Mouse (Mus musculus) layer of hippocampus, adult 2 months (tissue): ENCODE data around the gene Msantd1. TPM values are rescaled to one million over a fixed set of nuclear protein-coding genes. Genes with fewer than 3 reads are reported as not detected.
"Not testable (repeated sequence)": the region's sequence is repeated elsewhere in the genome, so short reads cannot be mapped to it uniquely, and the experiment has no call there.

Experiments used
- DNase-seq, 2 experiments: peaks; one replicate each; pipeline ENCODE4 v3.0.0; 2022; ENCODE audit warnings: low spot score in 2 of 2
- H3K27ac ChIP-seq: fragments of 200-600 bp; 2 replicates; pipeline ENCODE4 v1.8.1; 2022
- H3K4me3 ChIP-seq: fragments of 200-600 bp; 2 replicates; pipeline ENCODE4 v1.8.1; 2022; ENCODE audit warnings: mild to moderate bottlenecking
- CTCF ChIP-seq: fragments of 200-600 bp; conservative IDR thresholded peaks from 2 replicates; pipeline ENCODE4 v1.8.1; 2022; ENCODE audit warnings: antibody characterized with exemption, mild to moderate bottlenecking, moderate library complexity
- long read RNA-seq, 2 experiments: library from polyadenylated mRNA; stranded (forward); transcript quantifications; one replicate each; pipeline ENCODE4 v2.0.0; 2021; ENCODE audit warnings: borderline mapping rate in 2 of 2
- total RNA-seq, 2 experiments: library from RNA; stranded (reverse); gene quantifications; 2 replicates each; pipeline ENCODE4 v1.2.3; 2021

The Msantd1 gene
- 1 to 10 TPM; 6.1 to 7.0 TPM for total RNA-seq
- long read RNA-seq, experiment 1, partial matches to known transcripts: 0 of 5 reads
- long read RNA-seq, experiment 1, other reads (novel, unspliced or antisense): 4 of 5 reads
- long read RNA-seq, experiment 2, partial matches to known transcripts: 1 of 10 reads
- long read RNA-seq, experiment 2, other reads (novel, unspliced or antisense): 9 of 10 reads

- H3K4me3 ChIP-seq: no peak within 1 kb of the TSS
- no peak for TF ChIP-seq CTCF
- no peak within 1 kb of the TSS for H3K27ac ChIP-seq
- DNase-seq: no peak
Measured at GRCm38 (mm10) chr5:34907910-34908725, at the start of gene Msantd1. Gene Msantd1 (plus strand): TSS chr5:34908012.

- Histone ChIP-seq H3K4me3 (no peak overlapping the region), H3K27ac (no peak overlapping the region)
- DNase-seq: no peak
- TF ChIP-seq CTCF: no peak
Measured at GRCm38 (mm10) chr5:34865367-34865766, 42.4 kb upstream of the Msantd1 start.

- DNase-seq, H3K27ac ChIP-seq, H3K4me3 ChIP-seq: not testable (repeated sequence)
Measured at GRCm38 (mm10) chr5:34880307-34880706, 27.5 kb upstream of the Msantd1 start.

GRCm38 (mm10) chr5:34881023-34881422 lies 26.8 kb upstream of the Msantd1 start:
- no peak for DNase-seq
- TF ChIP-seq CTCF: no peak
- Histone ChIP-seq H3K4me3 (no peak overlapping the region), H3K27ac (no peak overlapping the region)

GRCm38 (mm10) chr5:34885250-34885649 lies 22.6 kb upstream of the Msantd1 start:
- no peak overlapping the region for H3K27ac ChIP-seq
- no peak overlapping the region for H3K4me3 ChIP-seq
- DNase-seq: no peak
- peak; percentile 69 for TF ChIP-seq CTCF

- no peak for TF ChIP-seq CTCF
- Histone ChIP-seq H3K27ac (no peak overlapping the region), H3K4me3 (no peak overlapping the region)
- no peak for DNase-seq
Measured at GRCm38 (mm10) chr5:34889252-34889651, 18.6 kb upstream of the Msantd1 start.

GRCm38 (mm10) chr5:34896697-34897453 lies 10.9 kb upstream of the Msantd1 start:
- DNase-seq: no peak
- no peak for TF ChIP-seq CTCF
- H3K4me3 ChIP-seq: no peak overlapping the region
- H3K27ac ChIP-seq: no peak overlapping the region

- no peak for DNase-seq
Measured at GRCm38 (mm10) chr5:34899787-34900469, 7.9 kb upstream of the Msantd1 start.

GRCm38 (mm10) chr5:34902371-34902770 lies 5.4 kb upstream of the Msantd1 start:
- TF ChIP-seq CTCF: no peak
- H3K4me3 ChIP-seq: no peak overlapping the region
- peak overlapping the region; percentile 49 for H3K27ac ChIP-seq
- no peak for DNase-seq

More at GRCm38 (mm10) chr5:34899787-34900469, 7.9 kb upstream of the Msantd1 start:
- H3K4me3 ChIP-seq: no peak overlapping the region
- H3K27ac ChIP-seq: peak overlapping the region; percentile 51; the same call in 1 of the 2 replicates
- TF ChIP-seq CTCF: no peak

- Histone ChIP-seq H3K4me3 (no peak overlapping the region), H3K27ac (peak overlapping the region; percentile 49)
- DNase-seq: peak; percentile 45 to 58
- peak; percentile 70 for TF ChIP-seq CTCF
Measured at GRCm38 (mm10) chr5:34902811-34903385, 4.9 kb upstream of the Msantd1 start.

GRCm38 (mm10) chr5:34904412-34904811 lies 3.4 kb upstream of the Msantd1 start:
- no peak for DNase-seq
- H3K4me3 ChIP-seq: no peak overlapping the region
- H3K27ac ChIP-seq: no peak overlapping the region
- no peak for TF ChIP-seq CTCF

GRCm38 (mm10) chr5:34907230-34907629 lies 582 bp upstream of the Msantd1 start:
- DNase-seq: no peak
- Histone ChIP-seq H3K4me3 (no peak overlapping the region), H3K27ac (no peak overlapping the region)
- no peak for TF ChIP-seq CTCF
